Mouse (Mus musculus) left cerebral cortex, postnatal 10 days (tissue): ENCODE results near the gene Dcx. TPM values are rescaled to one million over a fixed set of nuclear protein-coding genes. Genes with fewer than 3 reads are reported as not detected.
A peak's percentile ranks its signal among the peaks of the same experiment; 100 is the strongest.

Experiments
- DNase-seq, 2 experiments: peaks; one replicate each; pipeline ENCODE4 v3.0.0; 2021 to 2022; ENCODE audit warnings: low spot score in 2 of 2, mixed read lengths in 1 of 2; ENCODE audit errors: extremely low spot score in 1 of 2
- intact Hi-C: fragments of 180-260 bp; cut with DNase I; formaldehyde crosslinking; loops from one replicate; pipeline ENCODE4 v1.15.1; 2025
- microRNA-seq: library from miRNA; unstranded; fragments of <30 nt; microRNA quantifications from one replicate; pipeline ENCODE4 v1.2.0, GENCODE M21; 2022
- total RNA-seq, 2 experiments: library from RNA; stranded (reverse); gene quantifications; 2 replicates each; pipeline ENCODE4 v1.2.3; 2021

The Dcx gene
- total RNA-seq, 2 experiments from 2014 or later: 173 to 191 TPM

GRCm38 (mm10) chrX:143849969-143850368 is 83.1 kb downstream of the Dcx start:
- intact Hi-C loops: no loop called here
- no peak for DNase-seq

DNA sequence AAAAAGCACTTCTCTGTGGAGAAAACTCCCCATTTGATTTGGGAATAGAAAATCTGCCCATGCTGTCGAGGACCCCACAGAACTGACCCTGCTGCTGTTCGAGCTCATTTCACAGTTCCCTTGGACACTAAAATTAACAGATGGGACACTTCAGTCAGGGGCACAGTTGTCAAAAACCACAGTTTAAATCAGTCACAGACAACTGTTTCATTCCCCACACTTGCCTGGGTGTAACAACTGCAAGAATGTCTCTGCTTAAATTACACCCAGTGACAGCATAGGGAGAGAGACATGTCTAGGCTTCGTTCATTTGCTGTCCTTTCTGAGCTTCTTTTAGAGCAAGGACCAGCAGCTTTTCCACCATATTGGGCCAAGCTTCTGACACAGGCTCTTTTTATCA is 86.5 kb downstream of the Dcx start:
- intact Hi-C loops: no loop called here
- no peak for DNase-seq

DNA sequence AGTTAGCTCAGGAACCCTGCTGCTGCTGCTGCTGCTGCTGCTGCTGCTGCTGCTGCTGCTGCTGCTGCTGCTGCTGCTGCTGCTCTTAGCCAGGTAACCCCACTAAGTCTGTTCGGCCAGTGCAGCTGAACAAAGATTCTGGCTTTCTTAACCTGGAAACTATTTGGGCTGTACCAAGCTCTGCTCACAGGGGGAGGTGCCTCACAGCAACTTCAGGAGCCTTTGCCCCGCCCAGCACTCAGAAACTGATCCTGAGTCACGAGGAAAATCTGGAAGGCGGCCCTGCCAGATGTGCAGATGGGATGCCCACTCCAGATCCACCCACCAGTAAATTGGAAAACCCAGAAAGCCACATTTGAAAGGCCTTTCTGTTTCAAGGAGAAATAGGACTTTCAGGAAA is 105.9 kb downstream of the Dcx start, which contains the start of gene Capn6:
Capn6 (minus strand) TSS at position 203 of the 400 bp plus-strand sequence.
- intact Hi-C loops: no loop called here
- peak in 1 of 2 experiments; percentile 26 for DNase-seq

- intact Hi-C loops: no loop called here
- DNase-seq: no peak
Measured at GRCm38 (mm10) chrX:143826521-143826920, 106.6 kb downstream of the Dcx start.

- intact Hi-C loops: no loop called here
- no peak for DNase-seq
Measured at GRCm38 (mm10) chrX:143818961-143819360, 114.2 kb downstream of the Dcx start.

DNA sequence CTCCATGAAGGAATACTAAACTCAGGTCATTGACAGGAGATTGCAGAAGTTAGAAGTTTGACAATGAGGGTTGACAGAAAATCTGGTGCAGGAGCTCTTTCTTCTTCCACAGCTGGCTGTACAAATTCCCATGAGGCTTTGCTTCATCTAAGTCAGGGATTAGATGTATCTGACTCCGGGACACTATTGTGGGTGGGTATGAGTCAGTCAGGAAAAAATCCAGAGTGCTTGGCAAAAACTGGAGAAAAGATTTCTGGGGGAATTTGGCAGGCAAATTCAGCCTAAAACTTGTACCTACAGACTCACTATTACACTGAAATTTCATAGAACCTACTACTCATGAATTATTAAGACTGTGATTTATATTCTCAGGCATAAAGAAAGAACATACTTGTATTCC is 117.2 kb downstream of the Dcx start:
- intact Hi-C loops: no loop called here
- DNase-seq: no peak

Small RNA genes within 50 kb of the gene (microRNA-seq; reads per million reads assigned to microRNA genes)
- gene Gm47298: not detected

Other genes with a start within 250 kb of the Dcx start
- 1 to 10 TPM; 1.1 to 1.5 TPM for gene Capn6, start 105.9 kb downstream of the Dcx start, total RNA-seq
- under 1 TPM in 1 of 2 experiments, not detected in 1; 0.28 TPM for gene A730046J19Rik, start 220.4 kb upstream of the Dcx start, total RNA-seq